In the genomic region with DNA sequence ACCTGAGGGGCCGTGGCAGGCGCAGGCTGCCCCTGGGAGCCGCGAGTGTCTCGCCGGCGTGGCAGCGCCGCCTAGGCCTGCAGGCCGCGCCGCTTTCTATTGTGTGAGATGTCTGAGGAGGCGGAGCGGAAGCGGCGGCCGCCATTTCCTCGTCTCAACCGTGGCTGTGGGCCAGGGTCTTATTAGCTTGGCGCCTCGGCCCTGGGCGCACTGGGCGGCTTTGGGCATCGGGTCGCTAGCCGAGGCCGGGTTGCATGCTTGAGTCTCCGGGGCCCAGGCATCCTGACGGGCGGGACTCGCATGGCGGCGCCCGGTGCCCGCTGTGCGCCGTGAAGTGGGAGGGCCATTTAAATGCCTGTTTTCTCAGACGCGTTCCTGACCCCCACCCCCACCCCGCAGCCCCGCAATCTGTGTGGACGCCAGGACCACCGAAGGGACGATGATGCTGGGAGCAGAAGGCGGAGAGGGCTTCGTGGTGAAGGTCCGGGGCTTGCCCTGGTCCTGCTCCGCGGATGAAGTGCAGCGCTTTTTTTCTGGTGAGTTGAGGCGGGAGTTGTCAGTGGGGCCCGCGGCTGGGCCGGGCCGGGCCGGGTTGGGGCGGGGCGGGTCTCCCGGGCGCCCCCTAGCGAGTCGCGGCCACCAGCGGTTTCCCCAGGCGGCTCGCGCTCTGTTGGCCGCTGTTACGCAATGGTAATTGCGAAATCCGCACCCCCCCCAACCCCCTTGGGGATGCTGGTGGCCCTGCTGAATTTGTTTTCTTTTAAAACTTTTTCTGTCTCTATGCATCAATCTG, we compare ENCODE assay signal across 8 mouse cellular contexts. TPM values are rescaled to one million over a fixed set of nuclear protein-coding genes. Genes with fewer than 3 reads are reported as not detected.
DNase-seq lines count a peak whose midpoint lies in the region; ATAC-seq lines count a peak whose summit lies in the region.

No protein-coding gene starts in this region.

- peak overlapping the region; percentile 97 for H3K4me3 ChIP-seq in hindbrain, embryonic 11.5 days (ENCODE audit: low read depth, low read length)

- peaks cover 6% of the 10 kb centered on the region for H3K36me3 ChIP-seq in hindbrain, embryonic 11.5 days (ENCODE audit: control insufficient read depth, insufficient read depth, low read length)

- peak overlapping the region; percentile 99 for H3K9ac ChIP-seq in hindbrain, embryonic 11.5 days (ENCODE audit: low read depth, low read length)

- H3K27ac ChIP-seq in hindbrain, embryonic 11.5 days (ENCODE audit: low read depth, low read length) = peak overlapping the region; percentile 99

- peak; percentile 91 for DNase-seq in Muller cell, postnatal 12 days (ENCODE audit: inconsistent ontology term)
- peak; percentile 83 for DNase-seq in cerebellum, adult 9-11 months
- peak; percentile 53 to 80 for DNase-seq in frontal cortex, adult 2 months (ENCODE audit: extremely low spot score in 1 of 2, low spot score in 1 of 2)
- DNase-seq in hindbrain, embryonic 11.5 days (ENCODE audit: low spot score) = peak; percentile 91
- DNase-seq in layer of hippocampus, postnatal 10 days (ENCODE audit: low spot score in 2 of 2) = peak; percentile 80 to 88
- DNase-seq in lung, postnatal 10 days = peak; percentile 91
- peak; percentile 87 for DNase-seq in ovary, postnatal 14 days (ENCODE audit: low spot score)
- peak; percentile 85 for DNase-seq in thymus, postnatal 14 days

- no peaks in the 10 kb centered on the region for H3K9me3 ChIP-seq in hindbrain, embryonic 11.5 days (ENCODE audit: control insufficient read depth, low read length)

- peak; percentile 83 for ATAC-seq in hindbrain, embryonic 11.5 days (ENCODE audit: low FRiP score)

- H3K4me1 ChIP-seq in hindbrain, embryonic 11.5 days (replicated peaks; ENCODE audit: control insufficient read depth, insufficient read depth, low read length) = peaks cover 10% of the 10 kb centered on the region

- under 1% methylated on average over 71 of the region's 71 CpGs for WGBS in hindbrain, embryonic 11.5 days

- no peaks in the 10 kb centered on the region for H3K27me3 ChIP-seq in hindbrain, embryonic 11.5 days (ENCODE audit: control insufficient read depth, insufficient read depth, low read length)

- H3K4me2 ChIP-seq in hindbrain, embryonic 11.5 days (replicated peaks; ENCODE audit: low read depth, low read length) = peak overlapping the region; percentile 68

RNA-seq across cellular contexts. Expression of a gene that starts 1.3 kb away (rescaled TPM):
- 327 and 365 TPM in 2 replicates for polyA plus RNA-seq in frontal cortex, adult 2 months (2012; rRNA removed)
- 854 and 865 TPM in 2 replicates for polyA plus RNA-seq in hindbrain, embryonic 11.5 days (2014; fragmentation: Nextera tagmentation; extraction: Ambion mirVana)
- total RNA-seq in layer of hippocampus, postnatal 10 days (2021) = 100 to 1,000 TPM; 321 to 338 TPM

RNA-seq across cellular contexts. Expression of a gene that starts 23.8 kb away (rescaled TPM):
- 0.40 and 0.66 TPM in 2 replicates for polyA plus RNA-seq in frontal cortex, adult 2 months (2012; rRNA removed)
- 0.22 and 0.51 TPM in 2 replicates for polyA plus RNA-seq in hindbrain, embryonic 11.5 days (2014; fragmentation: Nextera tagmentation; extraction: Ambion mirVana)
- total RNA-seq in layer of hippocampus, postnatal 10 days (2021) = not detected

RNA-seq across cellular contexts. Expression of a gene that starts 52.6 kb away (rescaled TPM):
- 287 and 369 TPM in 2 replicates for polyA plus RNA-seq in frontal cortex, adult 2 months (2012; rRNA removed)
- polyA plus RNA-seq in hindbrain, embryonic 11.5 days (2014; fragmentation: Nextera tagmentation; extraction: Ambion mirVana) = 242 and 267 TPM in 2 replicates
- total RNA-seq in layer of hippocampus, postnatal 10 days (2021) = 100 to 1,000 TPM; 413 to 414 TPM

RNA-seq across cellular contexts. Expression of a gene that starts 52.8 kb away (rescaled TPM):
- 41.5 and 43.6 TPM in 2 replicates for polyA plus RNA-seq in frontal cortex, adult 2 months (2012; rRNA removed)
- polyA plus RNA-seq in hindbrain, embryonic 11.5 days (2014; fragmentation: Nextera tagmentation; extraction: Ambion mirVana) = 25.9 and 29.9 TPM in 2 replicates
- total RNA-seq in layer of hippocampus, postnatal 10 days (2021) = 10 to 100 TPM; 21.8 to 23.6 TPM

Comparison
In these comparisons a context has a peak if more than half of its experiments do, and no peak if none do; other contexts are left out.
1. Peak in every context shown above with its lines: DNase-seq, ATAC-seq, H3K4me3 ChIP-seq and H3K27ac ChIP-seq.